Mouse (Mus musculus) megakaryocyte, adult 5-6 weeks (primary cell): Measurements from ENCODE around the gene Mecom. TPM values are rescaled to one million over a fixed set of nuclear protein-coding genes. Genes with fewer than 3 reads are reported as not detected.
"Not testable (repeated sequence)": the region's sequence is repeated elsewhere in the genome, so short reads cannot be mapped to it uniquely, and the experiment has no call there.

Experiments
- ATAC-seq: 2 replicates; pipeline ENCODE4 v1.8.0; 2016; ENCODE audit warnings: mild to moderate bottlenecking, inconsistent platforms; ENCODE audit not compliant: poor library complexity, severe bottlenecking
- total RNA-seq, 2 experiments: library from RNA; stranded (forward) in 1 of 2; stranded (reverse) in 1 of 2; fragments of 153-499, 151-499 nt in 1 of 2; fragments of 221-1000, 200-1000 nt in 1 of 2; gene quantifications; 2 replicates each; pipeline versions ENCODE4 v1.2.3 to v1.2.4; 2015 to 2017

The Mecom gene
- total RNA-seq, 2 experiments from 2014 or later = 0.07 TPM; not detected in 1

DNA sequence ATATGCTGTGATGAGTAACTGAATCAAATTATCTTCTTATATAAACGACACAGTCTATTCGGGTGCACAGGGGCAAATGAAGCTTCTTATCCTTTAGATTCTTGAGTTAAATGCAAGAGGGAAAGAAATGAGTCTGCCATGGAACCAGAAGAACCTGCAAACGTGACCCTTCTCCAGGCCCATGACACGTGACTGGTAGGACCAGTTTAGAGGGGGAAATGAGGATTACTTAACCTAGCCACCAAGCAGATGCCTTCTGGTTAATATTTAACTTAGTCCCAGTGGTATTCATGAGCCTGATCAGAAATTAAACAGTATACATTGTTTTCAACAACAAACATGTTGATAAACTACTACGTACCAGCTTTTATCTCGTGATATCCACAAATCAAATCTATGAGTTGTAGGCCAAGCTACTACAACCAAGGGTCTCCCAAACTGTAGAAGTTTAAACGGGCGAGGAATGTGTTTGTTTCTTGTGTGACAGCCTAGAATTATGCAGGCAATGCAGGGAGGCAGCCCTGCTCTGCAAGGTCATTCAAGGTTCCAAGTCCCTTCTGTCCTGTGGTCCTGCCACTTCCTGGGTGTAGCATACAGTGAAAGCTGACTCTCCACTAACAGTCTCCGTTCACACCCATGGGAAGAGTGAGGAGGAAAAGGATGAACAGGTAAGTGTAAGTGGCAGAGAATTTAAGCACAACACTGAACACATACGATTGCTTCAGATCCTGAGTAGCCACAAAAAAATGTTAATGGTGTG, 97.4 kb downstream of the Mecom start:
- no peak for ATAC-seq

DNA sequence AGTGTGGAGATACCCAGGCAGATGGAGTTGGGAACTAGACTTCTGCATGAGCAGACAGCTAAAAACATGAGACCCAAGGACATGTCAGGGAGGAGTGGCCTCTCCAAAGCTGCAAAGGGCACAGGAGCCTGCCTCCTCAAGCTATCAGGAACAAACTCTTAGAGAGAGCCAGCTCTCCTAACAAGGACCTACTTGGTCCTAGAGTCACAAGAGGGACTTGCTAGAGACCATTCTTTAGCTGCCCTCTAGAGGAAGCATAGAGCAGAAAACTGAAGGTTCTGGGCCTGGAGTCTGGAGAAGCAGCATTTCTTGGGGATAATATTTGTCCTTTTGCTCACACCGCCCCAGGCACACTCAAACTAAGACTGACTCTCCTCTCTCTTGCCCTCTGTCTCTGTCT, 99.2 kb downstream of the Mecom start:
- no peak for ATAC-seq

GRCm38 (mm10) chr3:30445970-30446442, 101.8 kb downstream of the Mecom start:
- no peak for ATAC-seq

- no peak for ATAC-seq
Measured at GRCm38 (mm10) chr3:30445247-30445969, 102.4 kb downstream of the Mecom start.

GRCm38 (mm10) chr3:30441646-30442045, 106.2 kb downstream of the Mecom start:
- no peak for ATAC-seq

- ATAC-seq = no peak
Measured at GRCm38 (mm10) chr3:30438007-30438406, 109.8 kb downstream of the Mecom start.

DNA sequence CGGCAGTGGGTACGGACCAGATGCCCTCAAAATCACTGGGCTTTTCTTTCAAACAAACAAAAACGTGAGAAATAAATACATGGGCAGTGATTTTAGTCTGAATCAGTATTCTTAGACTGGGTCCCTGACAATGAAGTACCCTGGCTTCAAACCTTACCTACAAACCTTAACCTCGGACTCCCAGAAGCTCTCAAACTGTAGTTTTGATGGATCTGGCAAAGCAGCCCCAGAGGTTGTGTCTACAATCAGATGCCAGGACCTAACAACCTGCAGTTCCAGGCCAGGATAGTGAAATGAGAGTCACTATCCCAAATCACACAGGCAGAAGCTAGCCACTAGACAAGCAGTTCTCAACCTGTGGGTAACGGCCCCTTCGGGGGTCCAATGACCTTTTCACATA, 111.2 kb downstream of the Mecom start:
- ATAC-seq = no peak

- no peak for ATAC-seq
Measured at GRCm38 (mm10) chr3:30436131-30436530, 111.7 kb downstream of the Mecom start.

DNA sequence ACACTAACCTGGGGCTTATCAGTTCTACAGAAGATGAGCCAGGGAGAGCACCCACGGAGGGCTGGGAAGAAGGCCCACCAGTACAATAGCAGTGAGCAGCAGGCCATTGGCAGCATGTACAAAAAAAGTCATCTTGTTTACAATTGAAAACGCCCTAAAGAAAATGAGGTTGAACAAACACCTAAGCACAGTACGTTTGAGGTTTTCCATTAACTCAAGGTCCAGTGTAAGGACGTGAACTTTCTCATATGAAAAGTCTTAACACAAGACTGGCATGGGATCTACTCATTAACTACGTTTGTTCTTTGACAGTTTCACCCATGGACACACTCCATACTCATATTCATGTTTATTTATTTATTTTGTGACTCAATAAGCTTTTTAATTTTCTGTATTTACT, 118.9 kb downstream of the Mecom start:
- ATAC-seq = no peak

DNA sequence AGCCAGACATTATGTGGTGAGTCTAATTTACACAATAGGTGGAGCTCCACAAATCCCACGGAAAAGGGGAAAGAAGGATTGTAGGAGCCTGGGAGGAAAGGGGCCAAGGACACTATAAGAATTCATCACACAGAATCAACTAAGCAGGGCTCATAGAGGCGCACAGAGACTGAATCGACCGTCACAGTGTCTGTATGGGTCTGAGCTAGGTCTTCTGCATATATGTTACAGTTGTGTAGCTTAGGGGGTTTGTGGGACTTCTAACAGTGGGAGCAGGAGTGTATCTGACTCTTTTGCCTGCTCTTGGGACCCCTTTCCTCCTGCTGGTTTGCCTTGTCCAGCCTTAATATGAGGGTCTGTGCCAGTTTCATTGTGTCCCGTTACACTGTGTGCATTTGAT, 123.8 kb downstream of the Mecom start:
- no peak for ATAC-seq

DNA sequence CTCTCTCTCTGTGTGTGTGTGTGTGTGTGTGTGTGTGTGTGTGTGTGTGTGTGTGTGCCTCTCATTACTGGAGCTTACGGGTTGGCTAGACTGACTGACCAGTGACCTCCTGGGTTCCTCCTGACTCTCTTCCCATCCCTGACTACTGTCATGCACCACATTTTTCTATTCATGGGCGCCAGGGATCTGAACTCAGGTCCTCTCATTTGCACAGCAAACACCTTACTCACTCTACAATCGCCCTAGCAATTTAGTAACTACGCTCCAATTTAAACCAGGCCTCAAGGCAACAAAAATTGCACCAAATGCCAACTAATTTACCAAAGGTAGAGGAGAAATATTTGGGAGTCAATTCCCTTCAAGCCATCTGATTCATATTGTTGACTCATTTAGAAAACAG, 125.9 kb downstream of the Mecom start:
- ATAC-seq = not testable (repeated sequence)

DNA sequence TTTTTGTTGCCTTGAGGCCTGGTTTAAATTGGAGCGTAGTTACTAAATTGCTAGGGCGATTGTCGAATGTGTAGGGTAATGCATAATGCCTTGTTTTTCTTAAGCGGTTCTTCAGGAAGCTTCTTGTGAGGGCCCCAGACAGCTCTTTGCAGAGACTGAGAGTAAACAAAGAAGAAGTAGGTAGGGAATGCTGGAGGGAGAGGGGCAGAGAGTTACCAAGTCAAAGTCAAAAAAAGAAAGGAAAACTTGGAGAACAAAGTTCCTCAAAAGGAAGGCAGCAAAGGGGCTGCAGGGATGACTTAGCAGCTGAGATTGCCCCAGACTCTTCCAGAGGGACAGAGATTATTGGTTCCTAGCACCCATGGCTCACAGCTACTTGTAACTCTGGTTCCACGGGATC, 126.9 kb downstream of the Mecom start:
- ATAC-seq = no peak

- peak; percentile 73 for ATAC-seq
Measured at GRCm38 (mm10) chr3:30414173-30414572, 133.6 kb downstream of the Mecom start.

DNA sequence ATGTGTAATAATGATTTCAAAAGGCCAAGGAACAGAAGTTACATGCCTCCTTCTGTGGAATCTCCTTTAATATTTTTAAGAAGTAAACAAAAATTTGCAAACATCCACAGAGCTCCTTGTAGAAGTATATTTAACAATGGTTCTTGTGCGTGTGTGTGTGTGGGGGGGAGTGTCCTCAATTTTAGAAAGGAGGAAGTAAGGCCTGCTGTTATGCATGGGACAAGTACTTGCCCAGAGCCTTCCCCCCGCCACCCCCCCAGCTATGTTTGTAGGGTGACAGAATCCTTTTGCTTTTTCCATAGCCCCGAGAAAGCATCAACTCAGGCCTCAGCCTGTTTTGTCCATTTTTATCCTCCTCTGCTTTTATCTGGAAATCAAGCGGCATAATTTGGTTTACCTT, 137.0 kb downstream of the Mecom start:
- no peak for ATAC-seq

- no peak for ATAC-seq
Measured at GRCm38 (mm10) chr3:30404821-30405220, 143.0 kb downstream of the Mecom start.

DNA sequence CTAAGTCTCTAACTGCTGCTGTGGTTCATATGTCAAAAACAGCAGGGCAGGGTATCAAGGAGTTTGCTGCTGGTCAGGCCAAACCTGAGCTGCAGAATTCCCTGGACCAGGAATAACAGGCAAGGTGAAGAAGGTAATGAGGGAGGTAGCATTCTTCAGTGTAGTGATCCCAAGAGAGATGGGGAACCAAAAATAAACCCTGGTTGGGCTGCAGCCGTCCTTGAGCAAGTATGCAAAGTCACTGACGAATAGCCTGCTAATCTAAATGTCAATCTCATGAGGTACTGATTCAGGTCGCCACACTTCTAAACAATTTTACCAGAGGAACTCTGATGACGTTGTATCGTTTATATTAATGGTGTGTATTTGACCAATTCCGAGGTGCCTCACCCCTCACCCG, 148.9 kb downstream of the Mecom start:
- ATAC-seq = no peak

- no peak for ATAC-seq
Measured at GRCm38 (mm10) chr3:30394911-30395310, 152.9 kb downstream of the Mecom start.

DNA sequence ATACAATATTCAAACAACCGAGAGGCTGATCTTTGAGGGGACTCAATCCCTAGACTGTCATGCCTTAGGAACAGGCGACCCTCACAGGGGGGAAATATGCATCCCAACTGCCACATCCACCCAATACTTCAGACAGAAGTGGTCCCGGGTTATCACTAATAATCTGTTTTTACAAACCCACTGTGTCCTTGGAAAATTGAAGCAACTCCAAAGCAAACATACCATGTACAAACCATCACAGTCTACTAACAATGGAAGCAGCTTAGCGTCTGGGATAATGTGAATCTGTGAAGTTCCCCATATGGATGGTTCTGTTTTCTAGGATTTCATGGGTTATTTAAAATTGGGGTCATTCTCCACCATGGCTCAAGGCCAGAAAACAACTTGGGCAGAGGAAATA, 155.1 kb downstream of the Mecom start:
- no peak for ATAC-seq

DNA sequence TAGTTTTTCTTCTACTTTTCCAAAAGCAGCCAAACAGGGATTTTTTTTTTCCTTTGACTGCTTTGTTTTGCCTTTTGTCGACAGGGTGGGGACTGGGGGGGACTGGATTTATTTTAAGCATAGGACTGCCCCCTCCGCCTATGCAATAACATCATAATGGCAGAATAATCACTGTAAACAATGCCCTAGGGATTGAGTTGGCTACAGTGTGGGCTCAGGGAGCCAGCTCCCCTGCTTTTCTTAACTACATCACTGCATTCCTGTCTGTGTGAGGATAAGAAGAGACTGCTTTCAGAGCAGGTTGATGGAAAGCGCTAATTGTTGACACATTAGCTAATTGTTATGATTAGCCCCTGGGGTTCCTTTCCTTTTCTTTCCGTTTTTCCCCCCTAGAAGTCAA, 155.6 kb downstream of the Mecom start:
- no peak for ATAC-seq

GRCm38 (mm10) chr3:30390346-30390745, 157.5 kb downstream of the Mecom start:
- no peak for ATAC-seq

GRCm38 (mm10) chr3:30380273-30380672, 167.5 kb downstream of the Mecom start:
- ATAC-seq = no peak

- ATAC-seq = no peak
Measured at GRCm38 (mm10) chr3:30379301-30379700, 168.5 kb downstream of the Mecom start.
